Mouse (Mus musculus): Measurements from ENCODE around the gene Fanca. TPM values are rescaled to one million over a fixed set of nuclear protein-coding genes. Genes with fewer than 3 reads are reported as not detected.
"Not testable (repeated sequence)": the region's sequence is repeated elsewhere in the genome, so short reads cannot be mapped to it uniquely, and the experiment has no call there.

Fanca gene
- polyA plus RNA-seq, 1 experiment from 2014 or later: 36.7 TPM

DNA sequence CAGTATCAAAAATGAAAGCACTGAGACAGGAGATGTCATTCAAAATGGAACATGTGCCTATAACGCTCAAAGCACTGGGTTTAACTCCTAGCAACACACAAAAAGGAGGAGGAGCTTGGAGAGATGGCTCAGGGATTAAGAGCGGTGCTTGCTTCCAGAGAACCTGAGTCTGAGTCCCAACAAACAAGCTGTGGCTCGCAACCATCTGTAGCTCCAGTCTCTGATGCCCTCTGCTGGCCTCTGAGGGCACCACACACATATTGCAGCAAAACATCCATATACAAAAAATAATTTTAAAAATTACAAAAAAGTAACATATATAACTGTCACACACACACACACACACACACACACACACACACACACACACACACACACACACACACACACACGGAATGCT is 28.2 kb downstream of the Fanca start:
- no peaks in the 10 kb centered on the region for H3K27me3 ChIP-seq (ENCODE audit: control insufficient read depth, insufficient read depth, low read length)
- no peak for DNase-seq (ENCODE audit: low spot score)
- peaks cover 5% of the 10 kb centered on the region; the same call in 1 of the 2 replicates for H3K36me3 ChIP-seq (ENCODE audit: control insufficient read depth, insufficient read depth, low read length)
- 86% methylated on average over 4 of the region's 4 CpGs for WGBS
- no peak overlapping the region for H3K4me2 ChIP-seq (ENCODE audit: low read depth)
- H3K9ac ChIP-seq (ENCODE audit: low read length): no peak overlapping the region
- H3K9me3 ChIP-seq (ENCODE audit: control insufficient read depth, low read length): no peaks in the 10 kb centered on the region
- no peaks in the 10 kb centered on the region for H3K4me1 ChIP-seq (ENCODE audit: control insufficient read depth, insufficient read depth, low read length)
- H3K27ac ChIP-seq (ENCODE audit: low read depth, low read length): no peak overlapping the region
- ATAC-seq (ENCODE audit: insufficient read depth, low FRiP score, low TSS enrichment): no peak
- H3K4me3 ChIP-seq (ENCODE audit: low read depth, low read length): no peak overlapping the region

- H3K4me2 ChIP-seq (ENCODE audit: low read depth): no peak overlapping the region
- H3K4me3 ChIP-seq (ENCODE audit: low read depth, low read length): no peak overlapping the region
- H3K27ac ChIP-seq (ENCODE audit: low read depth, low read length): no peak overlapping the region
- ATAC-seq (ENCODE audit: insufficient read depth, low FRiP score, low TSS enrichment) (no peak), DNase-seq (ENCODE audit: low spot score) (no peak)
- H3K9me3 ChIP-seq (ENCODE audit: control insufficient read depth, low read length): no peaks in the 10 kb centered on the region
- no peaks in the 10 kb centered on the region for H3K27me3 ChIP-seq (ENCODE audit: control insufficient read depth, insufficient read depth, low read length)
- H3K9ac ChIP-seq (ENCODE audit: low read length): no peak overlapping the region
- no peaks in the 10 kb centered on the region for H3K4me1 ChIP-seq (ENCODE audit: control insufficient read depth, insufficient read depth, low read length)
- WGBS: 95% methylated on average over 17 of the region's 17 CpGs
- H3K36me3 ChIP-seq (ENCODE audit: control insufficient read depth, insufficient read depth, low read length): peaks cover 3% of the 10 kb centered on the region; the same call in 1 of the 2 replicates
Measured at GRCm38 (mm10) chr8:123287362-123287761, 31.0 kb downstream of the Fanca start.

- 91% methylated on average over 5 of the region's 5 CpGs for WGBS
- Histone ChIP-seq H3K4me3 (ENCODE audit: low read depth, low read length) (no peak overlapping the region), H3K9me3 (ENCODE audit: control insufficient read depth, low read length) (no peaks in the 10 kb centered on the region), H3K36me3 (ENCODE audit: control insufficient read depth, insufficient read depth, low read length) (peaks cover 3% of the 10 kb centered on the region; the same call in 1 of the 2 replicates), H3K27ac (ENCODE audit: low read depth, low read length) (no peak overlapping the region), H3K4me1 (ENCODE audit: control insufficient read depth, insufficient read depth, low read length) (no peaks in the 10 kb centered on the region), H3K27me3 (ENCODE audit: control insufficient read depth, insufficient read depth, low read length) (no peaks in the 10 kb centered on the region), H3K9ac (ENCODE audit: low read length) (no peak overlapping the region), H3K4me2 (ENCODE audit: low read depth) (no peak overlapping the region)
- no peak for ATAC-seq (ENCODE audit: insufficient read depth, low FRiP score, low TSS enrichment)
- no peak for DNase-seq (ENCODE audit: low spot score)
Measured at GRCm38 (mm10) chr8:123284493-123284892, 33.9 kb downstream of the Fanca start.

GRCm38 (mm10) chr8:123283991-123284390 is 34.4 kb downstream of the Fanca start:
- H3K4me3 ChIP-seq (ENCODE audit: low read depth, low read length): no peak overlapping the region
- 89% methylated on average over 7 of the region's 7 CpGs for WGBS
- H3K4me1 ChIP-seq (ENCODE audit: control insufficient read depth, insufficient read depth, low read length): no peaks in the 10 kb centered on the region
- peaks cover 3% of the 10 kb centered on the region; the same call in 1 of the 2 replicates for H3K36me3 ChIP-seq (ENCODE audit: control insufficient read depth, insufficient read depth, low read length)
- H3K9me3 ChIP-seq (ENCODE audit: control insufficient read depth, low read length): no peaks in the 10 kb centered on the region
- no peak for DNase-seq (ENCODE audit: low spot score)
- H3K27me3 ChIP-seq (ENCODE audit: control insufficient read depth, insufficient read depth, low read length): no peaks in the 10 kb centered on the region
- no peak overlapping the region for H3K9ac ChIP-seq (ENCODE audit: low read length)
- H3K4me2 ChIP-seq (ENCODE audit: low read depth): no peak overlapping the region
- ATAC-seq (ENCODE audit: insufficient read depth, low FRiP score, low TSS enrichment): no peak
- no peak overlapping the region for H3K27ac ChIP-seq (ENCODE audit: low read depth, low read length)

DNA sequence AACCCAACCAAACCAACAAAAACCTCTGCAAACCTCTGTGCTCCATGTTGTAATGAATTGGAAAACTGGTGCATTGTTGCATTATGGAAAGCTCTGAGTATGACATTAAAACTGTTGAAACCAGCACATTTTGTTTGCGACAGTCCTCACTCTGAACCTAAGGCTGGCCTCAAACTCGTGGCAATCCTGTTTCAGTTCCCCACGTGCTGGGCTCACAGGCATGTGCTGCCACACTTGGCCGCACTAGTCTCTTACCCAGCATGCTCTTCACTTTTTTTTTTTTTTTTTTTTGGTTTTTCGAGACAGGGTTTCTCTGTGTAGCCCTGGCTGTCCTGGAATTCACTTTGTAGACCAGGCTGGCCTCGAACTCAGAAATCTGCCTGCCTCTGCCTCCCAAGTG is 35.4 kb downstream of the Fanca start:
- H3K4me1 ChIP-seq (ENCODE audit: control insufficient read depth, insufficient read depth, low read length); H3K27ac ChIP-seq (ENCODE audit: low read depth, low read length); H3K9ac ChIP-seq (ENCODE audit: low read length); DNase-seq (ENCODE audit: low spot score); H3K4me3 ChIP-seq (ENCODE audit: low read depth, low read length); ATAC-seq (ENCODE audit: insufficient read depth, low FRiP score, low TSS enrichment); H3K36me3 ChIP-seq (ENCODE audit: control insufficient read depth, insufficient read depth, low read length); H3K4me2 ChIP-seq (ENCODE audit: low read depth); H3K27me3 ChIP-seq (ENCODE audit: control insufficient read depth, insufficient read depth, low read length); H3K9me3 ChIP-seq (ENCODE audit: control insufficient read depth, low read length): not testable (repeated sequence)
- 90% methylated on average over 5 of the region's 6 CpGs for WGBS

- no peaks in the 10 kb centered on the region; the same call in 1 of the 2 replicates for H3K36me3 ChIP-seq (ENCODE audit: control insufficient read depth, insufficient read depth, low read length)
Measured at GRCm38 (mm10) chr8:123280302-123281094, 37.9 kb downstream of the Fanca start.

GRCm38 (mm10) chr8:123279828-123280227 is 38.5 kb downstream of the Fanca start:
- WGBS: 93% methylated on average over 4 of the region's 4 CpGs
- no peak for DNase-seq (ENCODE audit: low spot score)
- Histone ChIP-seq H3K4me2 (ENCODE audit: low read depth) (no peak overlapping the region), H3K9ac (ENCODE audit: low read length) (no peak overlapping the region), H3K36me3 (ENCODE audit: control insufficient read depth, insufficient read depth, low read length) (no peaks in the 10 kb centered on the region; the same call in 1 of the 2 replicates), H3K4me1 (ENCODE audit: control insufficient read depth, insufficient read depth, low read length) (no peaks in the 10 kb centered on the region), H3K27ac (ENCODE audit: low read depth, low read length) (no peak overlapping the region), H3K4me3 (ENCODE audit: low read depth, low read length) (no peak overlapping the region), H3K27me3 (ENCODE audit: control insufficient read depth, insufficient read depth, low read length) (no peaks in the 10 kb centered on the region), H3K9me3 (ENCODE audit: control insufficient read depth, low read length) (no peaks in the 10 kb centered on the region)
- no peak for ATAC-seq (ENCODE audit: insufficient read depth, low FRiP score, low TSS enrichment)

More at GRCm38 (mm10) chr8:123280302-123281094, 37.9 kb downstream of the Fanca start:
- H3K27me3 ChIP-seq (ENCODE audit: control insufficient read depth, insufficient read depth, low read length): no peaks in the 10 kb centered on the region
- H3K27ac ChIP-seq (ENCODE audit: low read depth, low read length): no peak overlapping the region
- no peak overlapping the region for H3K4me2 ChIP-seq (ENCODE audit: low read depth)
- no peak for DNase-seq (ENCODE audit: low spot score)
- no peaks in the 10 kb centered on the region for H3K4me1 ChIP-seq (ENCODE audit: control insufficient read depth, insufficient read depth, low read length)
- no peak overlapping the region for H3K9ac ChIP-seq (ENCODE audit: low read length)
- ATAC-seq (ENCODE audit: insufficient read depth, low FRiP score, low TSS enrichment): no peak
- 86% methylated on average over 13 of the region's 13 CpGs for whole genome bisulfite sequencing
- H3K4me3 ChIP-seq (ENCODE audit: low read depth, low read length): no peak overlapping the region
- H3K9me3 ChIP-seq (ENCODE audit: control insufficient read depth, low read length): no peaks in the 10 kb centered on the region

DNA sequence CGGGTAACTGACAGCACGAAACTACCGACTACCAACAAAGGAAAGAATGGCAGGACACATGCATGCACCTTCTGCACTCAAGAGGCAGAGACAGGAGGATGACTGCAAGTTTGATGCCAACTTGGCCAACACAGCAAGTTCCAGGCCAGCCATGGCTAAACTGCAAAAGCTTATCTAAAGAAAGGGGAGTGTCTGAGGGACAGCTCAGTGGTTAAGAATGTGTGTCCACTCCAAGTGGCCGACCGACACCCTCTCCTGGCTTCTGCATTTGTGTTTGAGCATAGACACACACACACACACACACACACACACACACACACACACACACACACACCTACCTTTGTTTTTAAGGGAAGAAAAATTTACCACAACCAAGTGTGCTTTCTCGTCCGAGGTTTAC is 39.9 kb downstream of the Fanca start:
- DNase-seq (ENCODE audit: low spot score): no peak
- no peak overlapping the region for H3K4me2 ChIP-seq (ENCODE audit: low read depth)
- no peaks in the 10 kb centered on the region; the same call in 1 of the 2 replicates for H3K36me3 ChIP-seq (ENCODE audit: control insufficient read depth, insufficient read depth, low read length)
- no peak overlapping the region for H3K9ac ChIP-seq (ENCODE audit: low read length)
- no peaks in the 10 kb centered on the region for H3K4me1 ChIP-seq (ENCODE audit: control insufficient read depth, insufficient read depth, low read length)
- no peak overlapping the region for H3K27ac ChIP-seq (ENCODE audit: low read depth, low read length)
- ATAC-seq (ENCODE audit: insufficient read depth, low FRiP score, low TSS enrichment): no peak
- no peaks in the 10 kb centered on the region for H3K27me3 ChIP-seq (ENCODE audit: control insufficient read depth, insufficient read depth, low read length)
- H3K4me3 ChIP-seq (ENCODE audit: low read depth, low read length): no peak overlapping the region
- H3K9me3 ChIP-seq (ENCODE audit: control insufficient read depth, low read length): no peaks in the 10 kb centered on the region
- WGBS: 79% methylated on average over 7 of the region's 7 CpGs

DNA sequence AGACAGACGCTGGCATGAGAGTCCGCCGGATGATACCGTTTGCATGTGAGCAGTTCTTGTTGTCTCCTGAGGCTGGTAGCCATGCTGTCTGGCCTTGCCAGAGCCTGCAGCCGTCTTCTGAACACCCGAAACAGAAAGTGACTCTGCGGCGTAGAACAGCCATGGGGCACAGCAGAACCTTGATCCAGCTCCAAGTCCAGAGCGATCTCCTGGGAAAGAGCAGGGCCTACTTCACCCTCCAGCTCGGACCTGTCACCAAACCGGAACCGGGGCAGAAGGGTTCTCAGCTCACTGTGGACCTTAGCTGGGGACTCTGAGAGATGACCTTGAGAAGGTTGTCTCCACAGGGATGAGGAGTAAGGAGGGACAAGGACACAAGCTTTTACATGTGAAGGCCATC is 43.3 kb downstream of the Fanca start:
- Histone ChIP-seq H3K9ac (ENCODE audit: low read length) (no peak overlapping the region), H3K27ac (ENCODE audit: low read depth, low read length) (no peak overlapping the region), H3K36me3 (ENCODE audit: control insufficient read depth, insufficient read depth, low read length) (no peaks in the 10 kb centered on the region), H3K4me2 (ENCODE audit: low read depth) (no peak overlapping the region), H3K9me3 (ENCODE audit: control insufficient read depth, low read length) (no peaks in the 10 kb centered on the region), H3K4me1 (ENCODE audit: control insufficient read depth, insufficient read depth, low read length) (no peaks in the 10 kb centered on the region), H3K27me3 (ENCODE audit: control insufficient read depth, insufficient read depth, low read length) (no peaks in the 10 kb centered on the region), H3K4me3 (ENCODE audit: low read depth, low read length) (no peak overlapping the region)
- DNase-seq (ENCODE audit: low spot score) (no peak), ATAC-seq (ENCODE audit: insufficient read depth, low FRiP score, low TSS enrichment) (no peak)
- 91% methylated on average over 12 of the region's 12 CpGs for WGBS

Measured in neural tube, embryonic 11.5 days (tissue).